Mouse (Mus musculus) myocyte (in vitro differentiated cells): ENCODE results near the gene Tll2.

Experiments used
- CEBPB ChIP-seq: IDR thresholded peaks from 2 replicates; pipeline ENCODE4 v1.6.1; 2011; ENCODE audit warnings: mild to moderate bottlenecking, moderate library complexity; ENCODE audit not compliant: poor library complexity, insufficient read depth, severe bottlenecking
- MAX ChIP-seq: IDR thresholded peaks from one replicate; pipeline ENCODE4 v1.6.1; 2011; ENCODE audit warnings: low read depth, mild to moderate bottlenecking, control low read depth
- MYOD1 ChIP-seq, 3 experiments: IDR thresholded peaks; one replicate each; pipeline ENCODE4 v1.6.1; 2011; ENCODE audit warnings: control low read depth in 2 of 3, low read depth in 2 of 3, mild to moderate bottlenecking in 2 of 3, moderate library complexity in 1 of 3; ENCODE audit not compliant: insufficient read length in 2 of 3, control insufficient read depth in 1 of 3
- MYOG ChIP-seq, 3 experiments: IDR thresholded peaks; one replicate each; pipeline ENCODE4 v1.6.1; 2011; ENCODE audit warnings: control low read depth in 2 of 3, low read depth in 2 of 3, mild to moderate bottlenecking in 2 of 3; ENCODE audit not compliant: insufficient read length in 2 of 3, control insufficient read depth in 1 of 3, insufficient read depth in 1 of 3
- POLR2A ChIP-seq: IDR thresholded peaks from one replicate; pipeline ENCODE4 v1.6.1; 2011; ENCODE audit warnings: low read depth, mild to moderate bottlenecking, control low read depth, moderate library complexity; ENCODE audit not compliant: insufficient read length
- POLR2AphosphoS2 ChIP-seq: IDR thresholded peaks from one replicate; pipeline ENCODE4 v1.6.1; 2011; ENCODE audit warnings: low read depth, control low read depth; ENCODE audit not compliant: insufficient read length
- TCF12 ChIP-seq: IDR thresholded peaks from one replicate; pipeline ENCODE4 v1.6.1; 2011; ENCODE audit warnings: mild to moderate bottlenecking, control low read depth; ENCODE audit not compliant: poor library complexity, insufficient read depth, severe bottlenecking
- USF1 ChIP-seq: IDR thresholded peaks from one replicate; pipeline ENCODE4 v1.6.1; 2011; ENCODE audit warnings: low read depth, mild to moderate bottlenecking, control low read depth, moderate library complexity

GRCm38 (mm10) chr19:41206041-41206810, 409 bp downstream of the Tll2 start:
- no peak for TF ChIP-seq TCF12
- no peak for TF ChIP-seq USF1
- no peak for TF ChIP-seq MAX
- TF ChIP-seq POLR2A: no peak
- TF ChIP-seq MYOG (IDR thresholded peaks at IDR 0.05; ENCODE audit: control insufficient read depth in 1 of 3, insufficient read depth in 1 of 3, insufficient read length in 2 of 3, low read depth in 2 of 3): no peak
- TF ChIP-seq CEBPB: no peak
- TF ChIP-seq POLR2AphosphoS2: no peak
- no peak for TF ChIP-seq MYOD1 (IDR thresholded peaks at IDR 0.05; ENCODE audit: control insufficient read depth in 1 of 3, insufficient read length in 2 of 3, low read depth in 2 of 3)
